Mouse (Mus musculus) G1E (cell line): Measurements from ENCODE around the gene Maml3.

Experiments
- CTCF ChIP-seq: IDR thresholded peaks from 2 replicates; pipeline ENCODE4 v1.5.1; 2012; ENCODE audit warnings: low read depth, low read length, inconsistent platforms, mixed read lengths
- GATA1 ChIP-seq: IDR thresholded peaks from 2 replicates; pipeline ENCODE4 v1.6.1; 2012; ENCODE audit warnings: borderline replicate concordance, low read length, inconsistent platforms, mixed read lengths
- GATA2 ChIP-seq: IDR thresholded peaks from 2 replicates; pipeline ENCODE4 v1.6.1; 2012; ENCODE audit warnings: low read depth, low read length, inconsistent platforms, borderline replicate concordance
- POLR2AphosphoS5 ChIP-seq: IDR thresholded peaks from 2 replicates; pipeline ENCODE4 v1.6.1; 2012; ENCODE audit warnings: low read depth, low read length, inconsistent platforms; ENCODE audit not compliant: insufficient replicate concordance
- TAL1 ChIP-seq: conservative IDR thresholded peaks from 2 replicates; pipeline ENCODE4 v1.6.1; 2012; ENCODE audit warnings: low read depth, low read length, inconsistent platforms, mixed read lengths

DNA sequence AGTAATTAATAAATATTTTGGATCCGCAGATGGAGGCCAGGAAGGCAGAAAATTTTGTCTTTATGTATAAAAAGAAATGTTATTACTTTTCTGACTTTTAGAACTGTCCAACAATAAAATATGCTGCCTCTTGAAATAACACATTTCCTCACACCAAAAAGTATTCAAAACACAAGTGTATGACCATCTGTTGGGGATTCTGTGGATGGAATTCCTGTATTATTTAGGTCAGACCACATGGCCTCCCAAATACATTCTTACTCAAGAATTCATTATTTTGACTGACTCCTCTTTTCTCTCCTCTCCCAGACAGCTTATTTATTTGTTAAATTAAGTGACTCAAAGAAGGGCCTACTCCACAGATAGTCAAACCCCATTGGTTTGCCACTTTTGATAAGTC, 89.3 kb downstream of the Maml3 start:
- TF ChIP-seq CTCF (no peak), TAL1 (no peak), GATA2 (no peak), GATA1 (no peak), POLR2AphosphoS5 (no peak)
